Mouse (Mus musculus) neural tube, embryonic 14.5 days (tissue): ENCODE results near the gene Asl. TPM values are rescaled to one million over a fixed set of nuclear protein-coding genes. Genes with fewer than 3 reads are reported as not detected.

Experiments
- ATAC-seq: fragments of 200-750 bp; cut with Nextera tagmentation; 2 replicates; pipeline ENCODE4 v1.8.0; 2017; ENCODE audit warnings: low read depth, mild to moderate bottlenecking, moderate TSS enrichment, moderate library complexity
- H3K27ac ChIP-seq: fragments of 300-500 bp; sonication (generic); 2 replicates; pipeline ENCODE4 v1.5.1; 2014; ENCODE audit warnings: low read depth, mild to moderate bottlenecking, control low read depth, low read length, moderate library complexity, mixed read lengths
- H3K27me3 ChIP-seq: fragments of 300-500 bp; sonication (generic); 2 replicates; pipeline ENCODE4 v1.6.1; 2014; ENCODE audit warnings: low read length; ENCODE audit not compliant: control insufficient read depth, insufficient read depth
- H3K36me3 ChIP-seq: fragments of 300-500 bp; sonication (generic); 2 replicates; pipeline ENCODE4 v1.6.1; 2014; ENCODE audit warnings: low read length, mixed read lengths; ENCODE audit not compliant: control insufficient read depth, insufficient read depth
- H3K4me1 ChIP-seq: fragments of 300-500 bp; sonication (generic); 2 replicates; pipeline ENCODE4 v1.6.1; 2014; ENCODE audit warnings: low read length; ENCODE audit not compliant: control insufficient read depth, insufficient read depth
- H3K4me2 ChIP-seq: fragments of 300-500 bp; sonication (generic); 2 replicates; pipeline ENCODE4 v1.6.1; 2014; ENCODE audit warnings: mild to moderate bottlenecking, low read depth, low read length, control low read depth
- H3K4me3 ChIP-seq: fragments of 300-500 bp; sonication (generic); 2 replicates; pipeline ENCODE4 v1.5.1; 2014; ENCODE audit warnings: low read depth, low read length, control low read depth, mixed read lengths
- H3K9ac ChIP-seq: fragments of 300-500 bp; sonication (generic); replicated peaks from 2 replicates; pipeline ENCODE4 v1.6.1; 2014; ENCODE audit warnings: low read depth, mild to moderate bottlenecking, control low read depth, low read length, mixed read lengths
- H3K9me3 ChIP-seq: fragments of 300-500 bp; sonication (generic); 2 replicates; pipeline ENCODE4 v1.6.1; 2016; ENCODE audit warnings: low read length; ENCODE audit not compliant: control insufficient read depth
- WGBS: fragments of 180-500 bp; shearing (Covaris S2); extraction: QIAGEN DNeasy Blood & Tissue Kit; methylation state at CpG from one replicate; pipeline ENCODE4 v1.1.7; 2014; 5-methylcytosine and 5-hydroxymethylcytosine counted together
- polyA plus RNA-seq: library from polyadenylated mRNA; unstranded; fragments of >200 nt; fragmentation: Nextera tagmentation; extraction: Ambion mirVana; gene quantifications from 2 replicates; pipeline ENCODE4 v1.2.1, GENCODE M21; 2014

Gene Asl
- 41.1 and 44.6 TPM in 2 replicates for polyA plus RNA-seq

GRCm38 (mm10) chr5:130029142-130029897 is at the start of gene Asl, which contains the start of gene Crcp:
Asl (minus strand) TSS chr5:130029247.
Crcp (plus strand) TSS chr5:130029290.
- Histone ChIP-seq H3K27ac (peak within 1 kb of the TSS; percentile 89), H3K36me3 (no peaks in the 10 kb centered on the region), H3K27me3 (no peaks in the 10 kb centered on the region), H3K9ac (peak within 1 kb of the TSS; percentile 69), H3K4me2 (peak within 1 kb of the TSS; percentile 75), H3K9me3 (no peaks in the 10 kb centered on the region), H3K4me3 (peak within 1 kb of the TSS; percentile 62), H3K4me1 (peaks cover 3% of the 10 kb centered on the region; the same call in 1 of the 2 replicates)
- peak; percentile 83 for ATAC-seq
- WGBS = 1% methylated on average over 50 of the region's 51 CpGs

- H3K4me1 ChIP-seq = no peaks in the 10 kb centered on the region
These were observed 49.7 kb upstream of the Asl start for GRCm38 (mm10) chr5:130078834-130079156.

GRCm38 (mm10) chr5:130078096-130078833 is 49.2 kb upstream of the Asl start:
- Histone ChIP-seq H3K27ac (no peak overlapping the region), H3K4me2 (no peak overlapping the region)
- 85% methylated on average over 9 of the region's 9 CpGs for WGBS

More at GRCm38 (mm10) chr5:130078834-130079156, 49.7 kb upstream of the Asl start:
- Histone ChIP-seq H3K27ac (peak overlapping the region; percentile 70; the same call in 1 of the 2 replicates), H3K4me3 (peak overlapping the region; percentile 71), H3K27me3 (no peaks in the 10 kb centered on the region), H3K36me3 (no peaks in the 10 kb centered on the region), H3K9me3 (no peaks in the 10 kb centered on the region), H3K9ac (peak overlapping the region; percentile 90), H3K4me2 (peak overlapping the region; percentile 62)
- 41% methylated on average over 6 of the region's 6 CpGs for WGBS
- ATAC-seq = peak; percentile 29; the same call in 1 of the 2 replicates

GRCm38 (mm10) chr5:130076396-130076795 is 47.3 kb upstream of the Asl start:
- no peak for ATAC-seq
- Histone ChIP-seq H3K9ac (no peak overlapping the region), H3K9me3 (no peaks in the 10 kb centered on the region), H3K27ac (no peak overlapping the region), H3K36me3 (no peaks in the 10 kb centered on the region), H3K4me3 (no peak overlapping the region), H3K4me1 (no peaks in the 10 kb centered on the region), H3K4me2 (no peak overlapping the region), H3K27me3 (no peaks in the 10 kb centered on the region)
- WGBS = 70% methylated on average over 6 of the region's 6 CpGs

More at GRCm38 (mm10) chr5:130078096-130078833, 49.2 kb upstream of the Asl start:
- H3K27me3 ChIP-seq = no peaks in the 10 kb centered on the region
- H3K36me3 ChIP-seq = no peaks in the 10 kb centered on the region
- H3K9me3 ChIP-seq = no peaks in the 10 kb centered on the region
- no peak overlapping the region for H3K9ac ChIP-seq
- ATAC-seq = no peak
- H3K4me1 ChIP-seq = no peaks in the 10 kb centered on the region
- no peak overlapping the region for H3K4me3 ChIP-seq

- H3K27ac ChIP-seq = no peak overlapping the region
- 75% methylated on average over 6 of the region's 6 CpGs for whole genome bisulfite sequencing
- H3K9me3 ChIP-seq = no peaks in the 10 kb centered on the region
- H3K9ac ChIP-seq = no peak overlapping the region
- no peak overlapping the region for H3K4me2 ChIP-seq
- no peaks in the 10 kb centered on the region for H3K36me3 ChIP-seq
- H3K4me3 ChIP-seq = no peak overlapping the region
- no peaks in the 10 kb centered on the region for H3K27me3 ChIP-seq
- ATAC-seq = no peak
- H3K4me1 ChIP-seq = no peaks in the 10 kb centered on the region
These were observed 45.4 kb upstream of the Asl start for GRCm38 (mm10) chr5:130074491-130074890.

- Histone ChIP-seq H3K4me3 (no peak within 1 kb of the TSS), H3K36me3 (no peaks in the 10 kb centered on the region), H3K9ac (no peak within 1 kb of the TSS), H3K9me3 (no peaks in the 10 kb centered on the region), H3K27ac (no peak within 1 kb of the TSS), H3K27me3 (no peaks in the 10 kb centered on the region), H3K4me1 (no peaks in the 10 kb centered on the region), H3K4me2 (no peak within 1 kb of the TSS)
- no peak for ATAC-seq
- 94% methylated on average over 6 of the region's 6 CpGs for WGBS
These were observed 44.0 kb upstream of the Asl start, which contains the start of gene Tpst1 for GRCm38 (mm10) chr5:130073026-130073425. Tpst1 (plus strand) TSS chr5:130073326.

- Histone ChIP-seq H3K9me3 (no peaks in the 10 kb centered on the region), H3K4me1 (no peaks in the 10 kb centered on the region), H3K27ac (no peak overlapping the region), H3K27me3 (no peaks in the 10 kb centered on the region), H3K4me3 (no peak overlapping the region), H3K36me3 (no peaks in the 10 kb centered on the region), H3K9ac (no peak overlapping the region), H3K4me2 (no peak overlapping the region)
- 85% methylated on average over 3 of the region's 3 CpGs for WGBS
- no peak for ATAC-seq
These were observed 38.8 kb upstream of the Asl start for GRCm38 (mm10) chr5:130067841-130068264.

- Histone ChIP-seq H3K4me3 (no peak overlapping the region), H3K4me1 (no peaks in the 10 kb centered on the region), H3K9me3 (no peaks in the 10 kb centered on the region), H3K27ac (no peak overlapping the region), H3K9ac (no peak overlapping the region), H3K27me3 (no peaks in the 10 kb centered on the region), H3K4me2 (no peak overlapping the region), H3K36me3 (no peaks in the 10 kb centered on the region)
- no peak for ATAC-seq
- WGBS = 88% methylated on average over 1 of the region's 1 CpGs
These were observed 36.5 kb upstream of the Asl start for GRCm38 (mm10) chr5:130065579-130065978.

GRCm38 (mm10) chr5:130063760-130064159 is 34.7 kb upstream of the Asl start:
- H3K9me3 ChIP-seq = no peaks in the 10 kb centered on the region
- no peaks in the 10 kb centered on the region for H3K4me1 ChIP-seq
- no peak overlapping the region for H3K4me3 ChIP-seq
- ATAC-seq = no peak
- H3K27ac ChIP-seq = no peak overlapping the region
- H3K9ac ChIP-seq = no peak overlapping the region
- 81% methylated on average over 2 of the region's 2 CpGs for WGBS
- no peak overlapping the region for H3K4me2 ChIP-seq
- no peaks in the 10 kb centered on the region for H3K27me3 ChIP-seq
- no peaks in the 10 kb centered on the region for H3K36me3 ChIP-seq
